Mouse (Mus musculus): ENCODE measurements around the gene Olfr1153. TPM values are rescaled to one million over a fixed set of nuclear protein-coding genes. Genes with fewer than 3 reads are reported as not detected.

The Olfr1153 gene
- 0.10 TPM in 1 of 2 replicates, not detected in the other for polyA plus RNA-seq (2015; fragmentation: Nextera tagmentation; extraction: Ambion mirVana)

- Histone ChIP-seq H3K4me1 (replicated peaks; ENCODE audit: control insufficient read depth, insufficient read depth) (no peaks in the 10 kb centered on the region), H3K27me3 (ENCODE audit: control insufficient read depth, insufficient read depth, low read length) (no peaks in the 10 kb centered on the region), H3K9me3 (ENCODE audit: control insufficient read depth, low read length) (no peaks in the 10 kb centered on the region), H3K27ac (replicated peaks) (no peak within 1 kb of the TSS), H3K4me3 (ENCODE audit: low read depth, low read length) (no peak within 1 kb of the TSS), H3K9ac (ENCODE audit: low read length) (no peak within 1 kb of the TSS), H3K36me3 (ENCODE audit: control insufficient read depth, insufficient read depth, low read length) (no peaks in the 10 kb centered on the region), H3K4me2 (replicated peaks; ENCODE audit: low read depth) (no peak within 1 kb of the TSS)
- DNase-seq (ENCODE audit: low spot score) (no peak), ATAC-seq (ENCODE audit: low FRiP score, low TSS enrichment) (no peak)
- 63% methylated on average over 1 of the region's 1 CpGs for WGBS
- no peak for TF ChIP-seq CTCF (IDR thresholded peaks at IDR 0.05; ENCODE audit: low read depth)
- no peak for TF ChIP-seq EP300 (optimal IDR thresholded peaks at IDR 0.05)
Observed at GRCm38 (mm10) chr2:87894662-87895061, at the start of gene Olfr1153. Gene Olfr1153 (plus strand): TSS chr2:87894962.

- Histone ChIP-seq H3K4me2 (replicated peaks; ENCODE audit: low read depth) (no peak within 1 kb of the TSS), H3K36me3 (ENCODE audit: control insufficient read depth, insufficient read depth, low read length) (no peaks in the 10 kb centered on the region), H3K9me3 (ENCODE audit: control insufficient read depth, low read length) (no peaks in the 10 kb centered on the region), H3K4me3 (ENCODE audit: low read depth, low read length) (no peak within 1 kb of the TSS), H3K27me3 (ENCODE audit: control insufficient read depth, insufficient read depth, low read length) (no peaks in the 10 kb centered on the region), H3K4me1 (replicated peaks; ENCODE audit: control insufficient read depth, insufficient read depth) (no peaks in the 10 kb centered on the region), H3K9ac (ENCODE audit: low read length) (no peak within 1 kb of the TSS), H3K27ac (replicated peaks) (no peak within 1 kb of the TSS)
- TF ChIP-seq EP300 (optimal IDR thresholded peaks at IDR 0.05) (no peak), CTCF (IDR thresholded peaks at IDR 0.05; ENCODE audit: low read depth) (no peak)
- DNase-seq (ENCODE audit: low spot score) (no peak), ATAC-seq (ENCODE audit: low FRiP score, low TSS enrichment) (no peak)
- 85% methylated on average over 1 of the region's 1 CpGs for WGBS
Observed at GRCm38 (mm10) chr2:87855562-87855961, 39.2 kb upstream of the Olfr1153 start, which contains the start of gene Olfr1151. Gene Olfr1151 (plus strand): TSS chr2:87855862.

- DNase-seq (ENCODE audit: low spot score) (no peak), ATAC-seq (ENCODE audit: low FRiP score, low TSS enrichment) (no peak)
- Histone ChIP-seq H3K36me3 (ENCODE audit: control insufficient read depth, insufficient read depth, low read length) (no peaks in the 10 kb centered on the region), H3K9ac (ENCODE audit: low read length) (no peak within 1 kb of the TSS), H3K4me2 (replicated peaks; ENCODE audit: low read depth) (no peak within 1 kb of the TSS), H3K4me1 (replicated peaks; ENCODE audit: control insufficient read depth, insufficient read depth) (no peaks in the 10 kb centered on the region), H3K27me3 (ENCODE audit: control insufficient read depth, insufficient read depth, low read length) (no peaks in the 10 kb centered on the region), H3K4me3 (ENCODE audit: low read depth, low read length) (no peak within 1 kb of the TSS), H3K9me3 (ENCODE audit: control insufficient read depth, low read length) (no peaks in the 10 kb centered on the region), H3K27ac (replicated peaks) (no peak within 1 kb of the TSS)
- TF ChIP-seq CTCF (IDR thresholded peaks at IDR 0.05; ENCODE audit: low read depth) (no peak), EP300 (optimal IDR thresholded peaks at IDR 0.05) (no peak)
Observed at GRCm38 (mm10) chr2:87866192-87866591, 28.6 kb upstream of the Olfr1153 start, which contains the start of gene Olfr1152. Gene Olfr1152 (plus strand): TSS chr2:87866492.

- WGBS, result 95% methylated on average over 1 of the region's 1 CpGs
Observed at GRCm38 (mm10) chr2:87905066-87905465, 10.3 kb downstream of the Olfr1153 start, which contains the start of gene Olfr1154. Gene Olfr1154 (minus strand): TSS chr2:87905166.

GRCm38 (mm10) chr2:87945037-87945436 lies 50.3 kb downstream of the Olfr1153 start, which contains the start of gene Olfr1155:
Gene Olfr1155 (minus strand): TSS chr2:87945137.
- no peak for DNase-seq (ENCODE audit: low spot score)
- no peaks in the 10 kb centered on the region for H3K4me1 ChIP-seq (replicated peaks; ENCODE audit: control insufficient read depth, insufficient read depth)
- WGBS, result 92% methylated on average over 1 of the region's 1 CpGs
- TF ChIP-seq EP300 (optimal IDR thresholded peaks at IDR 0.05) (no peak), CTCF (IDR thresholded peaks at IDR 0.05; ENCODE audit: low read depth) (no peak)
- no peak within 1 kb of the TSS for H3K4me2 ChIP-seq (replicated peaks; ENCODE audit: low read depth)
- H3K4me3 ChIP-seq (ENCODE audit: low read depth, low read length), result no peak within 1 kb of the TSS
- H3K9me3 ChIP-seq (ENCODE audit: control insufficient read depth, low read length), result no peaks in the 10 kb centered on the region
- H3K27ac ChIP-seq (replicated peaks), result no peak within 1 kb of the TSS
- H3K27me3 ChIP-seq (ENCODE audit: control insufficient read depth, insufficient read depth, low read length), result no peaks in the 10 kb centered on the region
- no peak within 1 kb of the TSS for H3K9ac ChIP-seq (ENCODE audit: low read length)
- no peaks in the 10 kb centered on the region for H3K36me3 ChIP-seq (ENCODE audit: control insufficient read depth, insufficient read depth, low read length)
- ATAC-seq (ENCODE audit: low FRiP score, low TSS enrichment), result no peak

More at GRCm38 (mm10) chr2:87905066-87905465, 10.3 kb downstream of the Olfr1153 start, which contains the start of gene Olfr1154:
- H3K4me2 ChIP-seq (replicated peaks; ENCODE audit: low read depth), result no peak within 1 kb of the TSS
- no peaks in the 10 kb centered on the region for H3K9me3 ChIP-seq (ENCODE audit: control insufficient read depth, low read length)
- no peaks in the 10 kb centered on the region for H3K36me3 ChIP-seq (ENCODE audit: control insufficient read depth, insufficient read depth, low read length)
- H3K4me1 ChIP-seq (replicated peaks; ENCODE audit: control insufficient read depth, insufficient read depth), result no peaks in the 10 kb centered on the region
- no peak for ATAC-seq (ENCODE audit: low FRiP score, low TSS enrichment)
- no peak within 1 kb of the TSS for H3K9ac ChIP-seq (ENCODE audit: low read length)
- H3K4me3 ChIP-seq (ENCODE audit: low read depth, low read length), result no peak within 1 kb of the TSS
- TF ChIP-seq EP300 (optimal IDR thresholded peaks at IDR 0.05), result no peak
- TF ChIP-seq CTCF (IDR thresholded peaks at IDR 0.05; ENCODE audit: low read depth), result no peak
- no peak within 1 kb of the TSS for H3K27ac ChIP-seq (replicated peaks)
- H3K27me3 ChIP-seq (ENCODE audit: control insufficient read depth, insufficient read depth, low read length), result no peaks in the 10 kb centered on the region
- no peak for DNase-seq (ENCODE audit: low spot score)

Other genes with a start within 250 kb of the Olfr1153 start
- gene Olfr1133, start 247.6 kb upstream of the Olfr1153 start, polyA plus RNA-seq (2015; fragmentation: Nextera tagmentation; extraction: Ambion mirVana), result not detected in 2 replicates
- not detected in 2 replicates for gene Olfr1134, start 236.5 kb upstream of the Olfr1153 start, polyA plus RNA-seq (2015; fragmentation: Nextera tagmentation; extraction: Ambion mirVana)
- not detected in 2 replicates for gene Olfr1135, start 221.3 kb upstream of the Olfr1153 start, polyA plus RNA-seq (2015; fragmentation: Nextera tagmentation; extraction: Ambion mirVana)
- not detected in 2 replicates for gene Olfr1136, start 201.0 kb upstream of the Olfr1153 start, polyA plus RNA-seq (2015; fragmentation: Nextera tagmentation; extraction: Ambion mirVana)
- not detected in 2 replicates for gene Olfr1137, start 181.8 kb upstream of the Olfr1153 start, polyA plus RNA-seq (2015; fragmentation: Nextera tagmentation; extraction: Ambion mirVana)
- gene Olfr1138, start 155.0 kb upstream of the Olfr1153 start, polyA plus RNA-seq (2015; fragmentation: Nextera tagmentation; extraction: Ambion mirVana), result not detected in 2 replicates
- not detected in 2 replicates for gene Olfr1140, start 151.2 kb upstream of the Olfr1153 start, polyA plus RNA-seq (2015; fragmentation: Nextera tagmentation; extraction: Ambion mirVana)
- gene Olfr1141, start 141.0 kb upstream of the Olfr1153 start, polyA plus RNA-seq (2015; fragmentation: Nextera tagmentation; extraction: Ambion mirVana), result not detected in 2 replicates
- gene Olfr152, start 115.5 kb upstream of the Olfr1153 start, polyA plus RNA-seq (2015; fragmentation: Nextera tagmentation; extraction: Ambion mirVana), result not detected in 2 replicates
- not detected in 2 replicates for gene Olfr1143, start 94.4 kb upstream of the Olfr1153 start, polyA plus RNA-seq (2015; fragmentation: Nextera tagmentation; extraction: Ambion mirVana)
- gene Olfr1145, start 85.1 kb upstream of the Olfr1153 start, polyA plus RNA-seq (2015; fragmentation: Nextera tagmentation; extraction: Ambion mirVana), result not detected in 2 replicates
- not detected in 2 replicates for gene Olfr1148, start 64.4 kb upstream of the Olfr1153 start, polyA plus RNA-seq (2015; fragmentation: Nextera tagmentation; extraction: Ambion mirVana)
- not detected in 2 replicates for gene Olfr1150-ps1, start 51.0 kb upstream of the Olfr1153 start, polyA plus RNA-seq (2015; fragmentation: Nextera tagmentation; extraction: Ambion mirVana)
- gene Olfr1151, start 39.1 kb upstream of the Olfr1153 start, polyA plus RNA-seq (2015; fragmentation: Nextera tagmentation; extraction: Ambion mirVana), result not detected in 2 replicates
- not detected in 2 replicates for gene Olfr1152, start 28.5 kb upstream of the Olfr1153 start, polyA plus RNA-seq (2015; fragmentation: Nextera tagmentation; extraction: Ambion mirVana)
- not detected in 2 replicates for gene Olfr1154, start 10.2 kb downstream of the Olfr1153 start, polyA plus RNA-seq (2015; fragmentation: Nextera tagmentation; extraction: Ambion mirVana)
- not detected in 2 replicates for gene Olfr1155, start 50.2 kb downstream of the Olfr1153 start, polyA plus RNA-seq (2015; fragmentation: Nextera tagmentation; extraction: Ambion mirVana)
- not detected in 2 replicates for gene Olfr1156, start 58.1 kb downstream of the Olfr1153 start, polyA plus RNA-seq (2015; fragmentation: Nextera tagmentation; extraction: Ambion mirVana)
- not detected in 2 replicates for gene Olfr1157, start 73.3 kb downstream of the Olfr1153 start, polyA plus RNA-seq (2015; fragmentation: Nextera tagmentation; extraction: Ambion mirVana)
- not detected in 2 replicates for gene Olfr74, start 79.7 kb downstream of the Olfr1153 start, polyA plus RNA-seq (2015; fragmentation: Nextera tagmentation; extraction: Ambion mirVana)
- not detected in 2 replicates for gene Olfr1158, start 95.2 kb downstream of the Olfr1153 start, polyA plus RNA-seq (2015; fragmentation: Nextera tagmentation; extraction: Ambion mirVana)
- 0.04 TPM in 1 of 2 replicates, not detected in the other for gene Olfr1160, start 113.3 kb downstream of the Olfr1153 start, polyA plus RNA-seq (2015; fragmentation: Nextera tagmentation; extraction: Ambion mirVana)
- not detected in 2 replicates for gene Olfr1161, start 127.8 kb downstream of the Olfr1153 start, polyA plus RNA-seq (2015; fragmentation: Nextera tagmentation; extraction: Ambion mirVana)
- not detected in 2 replicates for gene Olfr73, start 142.7 kb downstream of the Olfr1153 start, polyA plus RNA-seq (2015; fragmentation: Nextera tagmentation; extraction: Ambion mirVana)
- gene Olfr1162, start 156.2 kb downstream of the Olfr1153 start, polyA plus RNA-seq (2015; fragmentation: Nextera tagmentation; extraction: Ambion mirVana), result 0.02 TPM in 1 of 2 replicates, not detected in the other
- not detected in 2 replicates for gene Olfr1163, start 176.9 kb downstream of the Olfr1153 start, polyA plus RNA-seq (2015; fragmentation: Nextera tagmentation; extraction: Ambion mirVana)
- not detected in 2 replicates for gene Olfr1164, start 199.0 kb downstream of the Olfr1153 start, polyA plus RNA-seq (2015; fragmentation: Nextera tagmentation; extraction: Ambion mirVana)
- not detected in 2 replicates for gene Olfr1166, start 233.3 kb downstream of the Olfr1153 start, polyA plus RNA-seq (2015; fragmentation: Nextera tagmentation; extraction: Ambion mirVana)

Data from stomach, postnatal 0 days (tissue).